Mouse (Mus musculus): ENCODE data around the gene Zscan12.

DNA sequence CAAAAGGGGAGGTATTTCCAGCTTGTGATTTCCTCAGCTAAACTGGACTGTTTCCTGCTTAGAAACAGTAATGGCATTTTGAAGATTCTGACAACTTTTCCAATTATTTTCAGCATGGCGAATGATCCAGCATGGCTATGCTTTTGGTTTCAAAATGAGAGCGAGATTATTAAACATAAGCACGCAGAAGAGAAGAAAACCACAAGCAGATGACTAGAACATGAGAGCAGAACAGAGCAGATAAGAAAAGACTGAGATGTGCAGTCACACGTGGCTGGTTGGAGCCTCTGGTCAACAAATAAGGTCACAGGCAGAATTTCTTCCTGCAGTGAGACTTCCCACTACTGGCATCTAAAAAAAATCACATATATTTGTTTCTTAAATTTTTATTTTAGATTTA, 52.6 kb downstream of the Zscan12 start:
- TF ChIP-seq EP300 (IDR thresholded peaks at IDR 0.05; ENCODE audit: low read depth) (peak; percentile 22; the same call in 1 of the 2 replicates), CTCF (IDR thresholded peaks at IDR 0.05; ENCODE audit: low read depth) (no peak)

Data from liver, embryonic 14.5 days (tissue).